Mouse (Mus musculus): ENCODE data around the gene Sec22c.
A peak's percentile ranks its signal among the peaks of the same experiment; 100 is the strongest.

Sec22c gene

DNA sequence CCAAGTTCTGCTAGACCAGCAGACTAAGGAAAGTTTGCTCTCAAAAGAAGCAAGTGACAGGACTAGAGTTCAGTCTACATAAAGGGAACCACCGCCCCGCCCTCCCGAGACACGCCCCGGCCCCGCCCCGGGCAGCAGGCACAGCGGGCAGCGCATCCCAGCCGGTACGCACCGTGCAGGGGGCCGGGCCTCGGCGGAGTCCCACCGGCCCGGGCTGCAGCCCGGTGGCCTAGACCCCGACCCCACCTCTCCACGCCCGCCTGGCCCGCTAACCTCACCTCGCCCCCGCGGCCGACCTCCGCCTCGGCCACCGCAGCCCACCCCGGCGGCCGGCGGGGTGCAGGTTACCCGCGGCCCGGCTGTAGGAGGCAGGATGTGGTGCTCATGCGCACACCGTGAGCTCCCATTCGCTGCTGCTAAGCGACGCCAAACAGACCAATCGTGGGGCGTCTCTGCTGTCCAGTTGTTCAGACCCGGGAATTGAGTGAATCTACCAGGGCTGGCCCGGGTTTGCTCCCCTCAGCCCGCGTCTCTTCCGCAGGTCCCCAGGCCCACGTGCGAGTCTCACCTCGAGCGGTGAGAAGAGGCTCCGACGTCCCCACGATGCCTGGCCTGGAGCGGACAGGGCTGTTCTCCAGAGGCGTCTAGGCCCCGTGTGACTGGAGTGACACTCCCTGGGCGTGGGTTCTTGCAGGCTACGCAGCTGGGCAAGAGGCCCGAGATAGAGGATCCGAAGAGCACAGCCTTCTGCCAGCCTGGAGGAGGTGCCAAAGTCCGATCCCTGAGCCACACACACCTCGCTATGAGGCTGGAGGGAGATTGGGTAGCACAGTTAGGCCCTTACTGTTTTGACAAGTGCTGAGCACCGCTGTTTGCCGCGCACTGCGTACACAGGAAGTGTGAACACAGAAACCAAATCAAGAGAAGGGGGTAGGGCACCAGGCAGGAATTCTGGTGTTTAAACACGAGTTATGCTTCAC lies at the start of gene Sec22c:
Gene Sec22c, minus strand, starts transcription at position 845 of the 980 bp plus-strand sequence.
- DNase-seq = peak; percentile 84 to 87

DNA sequence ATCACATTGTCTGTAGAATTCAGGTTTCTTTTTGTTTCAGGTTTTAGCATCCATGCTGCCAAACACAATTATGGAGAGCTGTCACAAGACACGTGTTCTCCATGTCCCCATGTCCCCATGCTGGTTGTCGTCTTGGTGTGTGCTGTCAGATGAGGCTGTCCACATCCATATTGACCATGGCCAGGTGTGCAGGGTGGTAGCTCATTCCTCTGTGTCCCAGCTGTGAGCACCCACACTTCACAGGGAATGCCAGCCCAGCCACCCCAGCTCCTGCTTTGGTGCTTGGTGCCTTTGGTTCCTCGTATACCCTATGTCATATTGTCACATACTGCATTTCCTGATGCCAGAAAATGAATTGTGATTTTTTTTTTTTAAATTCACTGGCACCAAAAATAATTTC lies 49.3 kb upstream of the Sec22c start:
- DNase-seq = no peak

DNA sequence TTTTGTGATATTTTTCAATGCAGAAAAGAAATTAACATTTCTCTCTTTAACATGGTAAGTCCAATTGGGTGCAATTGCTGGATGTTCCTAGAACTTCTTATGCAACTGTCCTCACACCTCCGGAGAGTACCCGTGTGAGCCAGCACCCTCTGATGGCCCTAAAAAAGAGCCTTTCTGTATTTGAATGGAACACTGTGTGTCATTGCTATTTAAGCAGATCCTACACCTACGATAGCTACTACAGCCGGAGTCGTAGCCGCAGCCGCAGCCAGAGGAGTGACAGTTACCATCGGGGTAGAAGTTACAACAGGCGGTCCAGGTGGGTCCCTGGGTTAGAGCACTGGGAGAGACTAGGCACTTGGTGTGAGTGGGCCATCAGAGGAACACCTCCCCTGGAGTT lies 47.5 kb upstream of the Sec22c start:
- DNase-seq = no peak

DNA sequence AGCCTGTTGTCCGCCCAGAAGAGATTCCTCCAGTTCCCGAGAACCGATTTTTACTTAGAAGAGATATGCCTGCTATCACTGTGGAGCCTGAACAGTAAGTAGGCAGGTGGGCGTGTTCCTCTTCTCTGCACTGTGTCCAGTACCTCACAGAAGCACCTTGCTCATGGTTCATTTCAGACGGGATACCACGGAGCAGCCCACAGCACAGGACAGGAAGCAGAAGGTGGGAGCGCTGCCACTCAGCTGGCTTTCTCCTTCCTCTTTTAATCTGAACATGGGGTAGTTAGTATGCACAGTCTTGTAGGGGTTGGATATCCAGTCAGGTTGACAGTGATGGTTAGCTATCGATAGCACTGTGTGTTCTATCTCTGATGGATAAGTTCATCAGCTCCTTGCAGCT lies 38.8 kb upstream of the Sec22c start:
- no peak for DNase-seq

DNA sequence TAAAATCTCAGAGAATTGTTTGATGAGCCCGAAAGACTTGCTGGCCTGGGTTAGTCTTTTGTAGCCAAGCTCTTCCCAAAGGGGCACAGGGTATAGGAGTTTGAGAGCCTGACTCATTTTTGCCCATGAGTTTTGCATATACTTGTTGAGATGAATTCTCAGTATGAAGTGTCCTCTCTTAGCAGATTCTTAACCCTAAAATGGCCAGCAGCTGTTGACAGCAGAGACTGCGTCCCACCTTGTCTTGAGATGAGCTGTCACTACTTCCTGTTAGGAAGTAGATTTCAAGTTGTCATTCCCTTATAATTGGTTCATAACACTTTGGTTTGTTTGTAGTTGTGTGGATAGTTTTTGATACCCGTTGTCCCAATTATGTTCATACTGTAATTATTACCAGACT lies 35.9 kb upstream of the Sec22c start:
- DNase-seq = no peak

DNA sequence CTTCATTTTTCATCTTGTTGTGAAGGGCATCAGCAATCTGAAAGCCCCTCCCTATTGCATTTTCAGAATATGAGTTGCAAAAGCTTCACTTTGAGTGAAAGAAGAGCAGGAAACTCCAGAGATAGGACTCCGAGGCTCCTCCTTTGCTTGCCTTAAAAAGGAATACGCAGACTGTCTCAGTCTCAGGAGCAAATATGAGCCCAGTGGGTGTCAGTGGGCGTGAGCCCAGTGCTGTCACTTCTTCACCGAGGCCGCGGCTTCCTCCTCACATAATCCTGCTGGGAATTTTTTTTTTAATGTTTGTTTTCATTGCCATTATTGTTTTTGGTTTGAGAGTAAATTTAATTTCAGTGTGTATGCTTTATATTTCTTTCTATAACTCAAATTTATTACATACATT lies 35.2 kb upstream of the Sec22c start:
- DNase-seq = no peak

DNA sequence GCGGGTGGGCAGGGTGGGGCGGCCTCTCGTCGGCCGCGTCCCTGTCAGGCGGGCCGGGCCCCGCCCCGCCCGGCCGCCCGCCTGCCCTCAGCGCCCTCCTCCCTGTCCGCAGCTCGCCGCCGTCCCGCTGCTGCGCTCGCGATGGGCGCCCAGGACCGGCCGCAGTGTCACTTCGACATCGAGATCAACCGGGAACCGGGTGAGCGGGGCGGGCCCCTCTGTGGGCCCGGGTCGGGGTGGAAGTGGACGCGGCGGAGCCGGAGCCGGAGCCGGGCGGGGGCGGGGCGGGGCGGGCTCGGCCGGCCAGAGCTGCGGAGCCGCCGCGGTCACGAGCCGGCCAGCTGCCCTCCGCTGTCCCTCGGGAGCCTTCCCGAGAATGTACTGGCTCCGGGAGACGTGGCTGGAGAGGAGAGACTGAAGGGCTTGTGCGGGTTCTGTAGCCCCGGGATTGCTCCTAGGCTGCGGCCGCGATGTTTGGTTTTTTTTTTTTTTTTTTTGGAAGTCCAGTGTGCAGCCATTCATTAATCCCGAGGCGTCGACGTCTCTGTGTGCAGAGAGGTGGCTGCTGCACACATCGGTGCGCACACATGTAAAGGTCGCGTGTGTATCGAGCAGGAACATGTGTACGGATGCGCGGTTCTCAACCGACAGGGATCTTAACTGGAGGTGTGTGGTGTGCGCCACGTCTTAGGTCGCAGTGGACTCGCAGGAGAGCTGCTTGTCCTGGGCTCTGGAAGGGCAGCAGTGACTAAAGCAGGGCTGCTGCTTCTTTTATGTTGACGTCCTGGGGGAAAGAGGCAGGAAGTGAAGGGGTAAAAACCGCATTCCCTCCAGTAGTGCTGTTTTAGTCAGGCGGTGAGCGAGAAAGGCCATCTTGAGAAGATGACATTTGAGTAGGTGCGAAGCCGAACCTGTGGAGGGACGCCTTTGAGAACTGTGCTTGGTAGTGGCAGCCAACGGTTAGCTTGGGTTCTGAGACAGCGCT lies 14.3 kb upstream of the Sec22c start:
- peak in 1 of 2 experiments; percentile 33 for DNase-seq

DNA sequence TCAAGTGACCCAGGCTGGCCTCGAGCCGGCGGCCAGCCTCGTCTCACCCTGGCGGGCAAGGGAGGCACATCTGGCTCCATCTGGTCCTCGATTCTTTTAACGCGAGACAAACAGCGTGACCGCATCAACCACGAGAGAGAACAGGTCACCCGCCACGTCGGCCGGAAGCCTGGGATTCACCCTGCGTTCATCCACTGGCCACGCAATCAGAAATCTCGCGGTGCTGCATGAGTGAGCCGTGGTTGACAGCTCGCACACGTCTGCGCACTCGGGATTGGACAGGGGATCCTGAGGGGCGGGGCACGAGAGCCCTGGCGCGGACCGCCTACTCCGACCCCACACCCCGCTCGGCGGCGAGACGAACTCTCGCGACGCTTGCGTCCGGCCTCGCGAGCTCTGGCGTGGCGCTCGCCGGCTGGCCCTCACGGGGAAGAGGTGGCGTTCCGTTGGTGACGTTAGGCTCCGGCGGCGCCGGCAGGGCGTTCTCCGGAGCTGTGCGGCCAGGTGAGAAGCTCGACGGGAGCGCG lies 13.6 kb upstream of the Sec22c start, which contains the start of gene Nktr:
Gene Nktr, plus strand, starts transcription at position 378 of the 527 bp plus-strand sequence.
- peak; percentile 95 to 97 for DNase-seq

DNA sequence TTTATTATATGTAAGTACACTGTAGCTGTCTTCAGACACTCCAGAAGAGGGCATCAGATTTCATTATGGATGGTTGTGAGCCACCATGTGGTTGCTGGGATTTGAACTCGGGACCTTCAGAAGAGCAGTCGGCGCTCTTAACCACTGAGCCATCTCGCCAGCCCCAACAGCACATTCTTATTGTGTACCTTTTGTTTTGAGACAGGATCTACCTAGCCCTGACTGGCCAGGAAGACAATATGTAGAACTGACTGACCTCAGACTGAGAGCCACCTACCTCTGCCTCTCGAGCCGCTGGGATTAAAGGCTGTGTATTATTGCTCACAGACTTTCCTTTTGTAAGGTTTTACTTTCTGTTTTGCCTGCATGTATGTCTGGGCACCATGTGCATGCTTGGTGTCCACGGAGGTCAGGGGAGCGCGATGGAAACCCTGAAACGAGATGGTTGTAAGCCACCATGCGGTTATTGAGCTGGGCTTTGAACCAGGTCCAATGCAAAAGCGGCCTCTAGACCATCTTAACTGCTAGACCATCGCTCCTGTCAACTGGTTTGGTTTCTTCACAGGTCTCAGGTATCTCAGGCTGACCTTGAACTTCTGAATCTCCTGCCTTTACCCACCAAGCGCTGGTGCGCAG lies 12.9 kb upstream of the Sec22c start:
- DNase-seq = no peak

DNA sequence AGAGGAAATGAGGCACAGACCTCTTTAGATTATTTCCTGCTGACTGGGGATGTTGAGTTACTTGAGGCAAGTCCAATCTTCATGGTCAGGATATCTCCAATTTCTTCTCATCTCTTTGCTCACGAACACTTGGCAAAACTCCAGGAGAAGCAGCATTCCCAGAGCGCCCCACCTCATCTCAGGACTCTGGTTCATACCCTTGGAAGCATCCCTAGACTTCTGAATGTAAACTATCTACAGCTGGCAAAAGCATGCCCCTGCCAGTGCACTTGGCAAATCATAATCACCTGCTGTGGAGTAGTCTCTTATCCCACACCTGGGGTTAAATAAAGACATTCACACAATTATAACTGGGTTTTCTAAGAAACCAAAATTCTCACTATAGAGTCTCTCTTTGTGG lies 11.8 kb upstream of the Sec22c start:
- DNase-seq = no peak

DNA sequence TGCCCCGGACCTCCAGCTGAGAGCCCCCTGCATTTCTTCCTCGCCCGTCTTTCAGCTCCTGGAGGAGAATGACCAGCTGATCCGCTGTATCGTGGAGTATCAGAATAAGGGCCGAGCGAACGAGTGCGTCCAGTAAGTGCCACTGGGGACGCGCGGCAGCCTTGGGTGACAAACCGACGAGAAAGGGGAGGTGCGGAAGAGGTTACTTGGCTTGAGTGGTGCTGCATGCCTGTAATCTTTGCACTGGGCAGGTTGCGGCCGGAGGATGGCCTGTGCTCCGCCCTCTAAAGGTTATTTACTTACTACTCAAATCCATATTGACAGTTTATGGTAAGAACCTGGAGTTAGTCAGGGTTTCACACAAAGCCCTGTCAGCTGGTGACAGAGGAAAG lies 5.3 kb upstream of the Sec22c start:
- DNase-seq = no peak

DNA sequence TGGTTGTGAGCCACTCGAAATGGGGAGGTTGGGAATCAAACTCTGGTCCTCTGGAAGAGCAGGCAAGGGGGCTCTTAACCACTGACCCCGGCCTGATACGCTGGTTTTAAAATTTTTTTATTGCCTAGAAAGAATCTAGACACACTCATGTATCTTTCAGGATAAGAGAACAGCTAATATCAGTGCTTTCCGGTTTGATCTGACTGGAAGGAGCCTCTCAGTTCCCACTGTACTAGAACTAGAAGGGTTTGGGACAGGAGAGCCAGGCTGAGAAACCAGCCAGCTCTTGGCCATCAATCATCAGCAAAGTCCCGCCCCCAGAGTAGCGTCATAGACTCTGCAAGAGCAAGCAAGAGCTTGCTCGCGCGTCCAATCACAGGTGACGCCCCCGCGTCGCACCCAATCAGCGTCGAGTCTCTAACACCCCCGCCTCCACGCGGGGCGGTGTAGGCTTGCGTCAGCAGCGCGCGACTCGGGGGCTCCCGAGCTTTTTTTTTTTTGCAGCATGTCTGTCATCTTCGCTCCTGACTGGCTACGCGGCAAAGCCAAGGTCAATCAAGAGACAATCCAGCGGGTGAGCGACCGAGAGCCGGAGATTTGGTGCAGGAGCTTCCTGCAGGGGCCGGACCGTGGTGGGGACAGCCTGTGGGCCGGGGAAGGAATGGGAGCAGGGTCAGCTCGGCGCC lies 4.8 kb upstream of the Sec22c start, which contains the start of gene Ss18l2:
Gene Ss18l2, plus strand, starts transcription at position 432 of the 686 bp plus-strand sequence.
- DNase-seq = peak; percentile 93 to 96

DNA sequence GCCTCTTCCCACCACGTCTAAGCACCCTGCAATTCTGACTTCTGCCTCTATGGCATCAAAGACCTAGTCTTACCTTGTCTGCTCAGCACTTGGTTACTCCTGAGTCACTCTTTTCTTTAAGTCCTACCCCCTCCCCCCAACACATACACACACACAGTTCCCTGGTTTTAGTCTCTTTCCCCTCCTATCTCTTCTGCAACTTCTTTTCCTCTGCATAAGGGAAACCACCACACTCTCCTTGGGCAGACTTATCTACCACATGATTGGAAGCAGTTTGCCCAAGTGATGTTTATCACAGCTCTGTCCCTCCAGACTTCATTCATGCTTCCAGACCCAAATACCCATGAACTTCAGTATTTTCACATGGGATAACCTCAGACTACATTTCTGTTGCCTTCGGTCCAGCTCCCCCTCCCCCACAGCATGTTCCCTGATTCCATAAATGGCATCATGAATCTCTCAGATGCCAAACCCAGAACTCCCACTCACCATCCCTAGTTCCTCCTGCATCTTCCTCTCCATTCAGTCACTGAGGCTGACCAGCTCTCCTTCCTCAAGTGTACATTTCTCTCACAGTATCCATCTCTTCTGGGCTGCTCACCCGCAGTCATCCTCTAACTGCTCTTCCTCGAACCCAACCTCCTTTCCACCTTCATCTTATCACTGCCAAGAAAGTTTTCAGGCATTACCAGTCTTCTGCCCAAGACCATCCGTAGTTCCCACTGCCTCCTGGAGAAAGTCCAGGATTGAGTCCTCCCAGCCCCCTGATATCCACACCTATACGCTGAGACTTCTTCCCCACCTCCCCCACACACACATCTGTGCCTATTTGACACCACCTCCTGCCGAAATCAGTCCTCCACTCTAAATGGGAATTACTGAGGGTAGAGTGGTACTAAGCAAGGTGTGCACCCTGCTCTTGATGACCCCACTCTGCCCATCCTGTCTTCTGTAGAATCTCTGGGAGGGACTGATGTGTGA lies 3.5 kb upstream of the Sec22c start:
- DNase-seq = no peak

DNA sequence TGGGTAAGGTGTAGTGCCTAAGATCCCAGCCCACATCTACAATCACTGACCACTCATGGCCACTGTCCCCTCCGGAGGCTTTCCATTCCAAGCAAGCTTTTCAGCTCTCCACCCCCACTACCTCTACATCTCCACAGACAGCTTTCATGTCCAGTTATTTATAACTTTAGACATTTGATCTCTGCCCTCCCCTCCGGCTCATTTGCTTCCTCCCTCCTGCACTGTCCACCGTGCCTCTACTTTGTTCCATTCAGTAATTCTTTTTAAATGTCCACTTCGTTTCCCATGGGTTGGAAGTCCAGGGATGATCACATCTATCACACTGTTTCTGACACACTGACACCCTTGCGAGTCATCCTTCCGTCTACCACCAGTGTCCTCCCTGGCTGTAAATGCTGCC lies 2.5 kb upstream of the Sec22c start:
- DNase-seq = no peak

DNA sequence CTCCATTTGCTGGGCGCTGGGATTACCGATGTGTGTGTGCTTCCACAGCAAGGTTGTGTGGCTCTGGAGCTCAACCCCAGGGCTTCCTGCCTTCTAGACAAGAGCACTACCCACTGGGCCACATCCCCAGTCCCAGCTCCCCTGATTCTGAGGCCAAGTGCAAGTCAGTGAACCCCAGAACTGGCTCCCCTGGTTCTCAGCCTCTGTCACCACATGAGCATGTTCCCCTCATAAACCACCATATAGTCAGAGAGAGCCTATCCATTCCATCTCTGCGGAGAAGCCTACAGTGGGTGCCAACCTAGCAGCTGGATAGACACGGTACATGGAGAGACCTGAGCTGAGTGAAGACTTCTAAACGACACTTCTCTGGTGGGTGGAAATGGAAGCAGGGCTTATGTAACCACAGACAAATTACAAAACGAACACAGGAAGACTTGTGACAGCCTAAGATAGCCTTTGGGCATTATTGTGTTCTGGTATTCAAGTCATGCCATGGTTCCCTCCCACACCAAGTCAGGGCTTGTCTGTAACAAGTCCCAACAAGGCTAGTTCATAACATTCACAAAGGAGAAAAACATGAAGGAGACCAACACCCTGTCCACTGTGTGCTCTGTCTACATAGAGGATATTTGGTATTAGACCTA lies 862 bp upstream of the Sec22c start:
- DNase-seq = no peak

DNA sequence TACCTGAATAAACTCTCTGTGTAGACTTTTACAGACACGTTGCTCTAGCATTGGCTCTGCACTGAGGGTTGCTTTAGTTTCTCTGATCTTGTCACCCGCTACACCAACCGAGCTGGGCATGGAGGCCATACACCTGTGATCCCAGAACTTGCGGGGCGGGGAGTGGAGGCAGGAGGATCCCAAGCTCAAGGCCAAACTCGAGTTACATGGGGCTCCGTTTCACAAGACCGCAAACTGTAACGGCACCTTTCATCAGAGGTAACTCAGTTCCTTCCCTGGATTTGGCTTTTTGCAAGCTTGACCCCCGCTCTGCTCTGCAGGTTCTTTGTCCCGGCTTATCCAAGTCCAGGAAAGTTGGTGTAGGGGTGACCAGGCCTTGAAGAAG lies 1.0 kb downstream of the Sec22c start:
- DNase-seq = no peak

DNA sequence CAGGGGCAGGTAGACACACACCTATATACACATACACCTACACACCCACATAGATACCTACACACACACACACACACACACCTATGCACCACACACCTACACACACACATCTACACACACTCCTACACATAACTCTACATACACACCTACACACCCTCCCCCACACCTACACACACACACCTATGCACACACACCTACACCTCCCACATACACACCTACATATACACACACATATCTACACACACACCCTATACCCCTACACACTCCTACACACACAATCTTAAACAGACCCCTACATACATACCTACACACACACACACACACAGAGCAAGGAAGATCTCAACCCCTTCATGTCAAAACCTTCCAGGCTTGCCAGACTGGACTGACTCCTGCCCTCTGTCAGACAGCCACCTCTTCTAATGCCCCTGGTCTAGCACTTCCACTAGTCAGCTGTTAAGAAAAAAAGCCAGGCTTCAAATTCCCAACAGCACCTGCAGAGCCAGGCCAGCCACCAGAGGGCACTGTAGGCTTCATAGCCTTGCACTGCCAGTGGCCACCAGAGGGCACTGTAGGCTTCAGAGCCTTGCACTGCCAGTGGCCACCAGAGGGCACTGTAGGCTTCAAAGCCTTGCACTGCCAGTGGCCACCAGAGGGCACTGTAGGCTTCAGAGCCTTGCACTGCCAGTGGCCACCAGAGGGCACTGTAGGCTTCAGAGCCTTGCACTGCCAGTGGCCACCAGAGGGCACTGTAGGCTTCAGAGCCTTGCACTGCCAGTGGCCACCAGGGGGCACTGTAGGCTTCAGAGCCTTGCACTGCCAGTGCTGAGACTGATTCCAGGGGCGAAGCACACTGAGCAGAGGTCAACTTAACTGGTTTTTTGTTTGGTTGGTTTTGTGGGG lies 7.9 kb downstream of the Sec22c start:
- no peak for DNase-seq

DNA sequence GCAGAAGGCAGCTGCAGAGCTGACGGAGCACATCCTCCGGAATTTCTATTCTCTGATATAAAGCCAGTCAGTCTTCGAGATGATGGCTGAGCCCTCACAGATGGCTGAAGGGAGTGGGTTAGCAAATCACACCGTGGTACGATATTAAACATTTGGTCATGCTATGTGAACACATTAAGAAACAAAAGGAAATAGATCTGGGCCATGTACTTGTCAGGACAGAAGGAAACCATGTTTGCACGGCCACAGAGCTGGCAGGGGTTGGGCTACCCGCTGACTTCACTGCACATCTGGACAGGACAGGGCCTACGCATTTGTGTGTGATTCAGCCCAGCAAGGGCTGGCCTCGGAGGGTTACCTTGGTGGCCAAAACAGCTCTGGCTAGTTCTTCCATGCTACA lies 8.7 kb downstream of the Sec22c start:
- no peak for DNase-seq

DNA sequence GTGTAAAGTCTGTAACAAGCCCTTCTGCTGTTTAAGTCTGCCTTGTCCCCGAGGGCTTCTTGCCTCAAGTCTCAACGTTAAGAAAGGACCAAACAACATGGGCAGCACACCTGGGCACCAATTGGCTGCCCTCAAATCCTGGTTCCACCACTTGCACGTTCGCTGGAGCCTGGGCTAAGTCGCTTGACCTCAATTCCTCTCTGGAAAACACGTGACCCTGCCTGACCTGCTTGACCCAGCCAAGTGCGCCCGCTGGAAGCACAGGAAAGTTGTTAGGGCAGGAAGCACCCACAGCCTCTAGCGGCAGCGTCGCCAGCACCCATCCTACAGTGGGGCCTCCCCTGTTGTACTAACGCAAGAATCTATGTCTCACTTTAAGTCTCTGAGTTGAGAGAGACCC lies 10.6 kb downstream of the Sec22c start:
- DNase-seq = no peak

All from thymus, adult 18-20 months (tissue).